Mouse (Mus musculus): ENCODE results near the gene Bmp8a. TPM values are rescaled to one million over a fixed set of nuclear protein-coding genes. Genes with fewer than 3 reads are reported as not detected.
A peak's percentile ranks its signal among the peaks of the same experiment; 100 is the strongest.

The Bmp8a gene
- total and polyA plus RNA-seq, 2 experiments from 2014 or later, result 0.15 to 0.90 TPM

GRCm38 (mm10) chr4:123374316-123375008, 31.4 kb upstream of the Bmp8a start:
- DNase-seq, result no peak
- Histone ChIP-seq H3K4me1 (ENCODE audit: insufficient read depth) (no peaks in the 10 kb centered on the region), H3K27ac (ENCODE audit: low read depth, low read length) (no peak overlapping the region), H3K27me3 (ENCODE audit: insufficient read depth, low read length) (no peaks in the 10 kb centered on the region), H3K36me3 (ENCODE audit: insufficient read depth) (peaks cover 88% of the 10 kb centered on the region), H3K9ac (no peak overlapping the region), H3K9me3 (ENCODE audit: low read length) (no peaks in the 10 kb centered on the region), H3K4me2 (ENCODE audit: low read depth) (no peak overlapping the region), H3K4me3 (ENCODE audit: low read depth, low read length) (no peak overlapping the region)
- no peak for TF ChIP-seq CTCF (IDR thresholded peaks at IDR 0.05; ENCODE audit: low read depth)
- WGBS, result 94% methylated on average over 12 of the region's 12 CpGs
- no peak for ATAC-seq

DNA sequence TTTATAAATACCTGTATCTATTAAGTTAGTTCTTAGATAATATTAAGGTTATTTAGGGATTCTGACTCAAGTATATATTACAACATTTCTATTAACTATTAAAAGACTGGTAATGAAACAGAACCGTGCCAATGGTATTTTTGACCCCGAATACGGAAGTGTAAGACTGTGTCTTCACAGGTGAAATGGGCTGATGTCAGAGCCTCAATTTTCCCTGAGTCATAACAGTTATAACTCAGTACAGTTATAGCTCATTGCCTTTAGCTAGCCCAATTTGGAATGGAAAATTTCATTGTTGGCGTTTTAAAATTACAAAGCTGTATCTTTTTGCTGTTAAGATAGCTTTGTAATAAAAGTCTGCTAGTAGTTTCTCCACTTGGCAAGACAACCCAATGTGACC, 20.5 kb upstream of the Bmp8a start:
- Histone ChIP-seq H3K36me3 (ENCODE audit: insufficient read depth) (peaks cover 88% of the 10 kb centered on the region), H3K27ac (ENCODE audit: low read depth, low read length) (no peak overlapping the region), H3K27me3 (ENCODE audit: insufficient read depth, low read length) (no peaks in the 10 kb centered on the region), H3K4me2 (ENCODE audit: low read depth) (no peak overlapping the region), H3K9ac (no peak overlapping the region), H3K9me3 (ENCODE audit: low read length) (no peaks in the 10 kb centered on the region), H3K4me3 (ENCODE audit: low read depth, low read length) (no peak overlapping the region), H3K4me1 (ENCODE audit: insufficient read depth) (no peaks in the 10 kb centered on the region)
- no peak for TF ChIP-seq CTCF (IDR thresholded peaks at IDR 0.05; ENCODE audit: low read depth)
- 95% methylated on average over 4 of the region's 4 CpGs for WGBS
- ATAC-seq (no peak), DNase-seq (no peak)

DNA sequence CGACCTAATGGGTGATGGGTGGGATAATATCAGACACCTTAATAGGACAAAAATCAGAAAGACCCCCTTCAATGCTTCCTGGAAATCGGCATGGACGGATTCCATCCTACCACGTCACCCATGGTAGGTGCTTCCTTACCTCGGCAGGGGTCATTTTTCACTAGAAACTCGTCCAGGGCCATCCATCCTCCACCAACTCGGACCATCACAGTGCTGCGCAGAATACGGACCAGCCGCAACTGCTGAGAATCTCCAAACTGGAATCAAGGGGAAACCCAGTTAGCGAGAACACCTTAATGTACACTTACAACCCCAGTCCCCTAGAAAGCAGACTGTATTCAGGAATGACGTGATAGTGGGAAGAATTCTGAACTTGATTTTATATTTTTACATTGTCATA, 17.7 kb upstream of the Bmp8a start:
- H3K27ac ChIP-seq (ENCODE audit: low read depth, low read length), result no peak overlapping the region
- H3K4me3 ChIP-seq (ENCODE audit: low read depth, low read length), result no peak overlapping the region
- TF ChIP-seq CTCF (IDR thresholded peaks at IDR 0.05; ENCODE audit: low read depth), result no peak
- H3K9me3 ChIP-seq (ENCODE audit: low read length), result no peaks in the 10 kb centered on the region
- no peaks in the 10 kb centered on the region for H3K4me1 ChIP-seq (ENCODE audit: insufficient read depth)
- no peak overlapping the region for H3K9ac ChIP-seq
- 94% methylated on average over 12 of the region's 12 CpGs for WGBS
- H3K27me3 ChIP-seq (ENCODE audit: insufficient read depth, low read length), result no peaks in the 10 kb centered on the region
- H3K4me2 ChIP-seq (ENCODE audit: low read depth), result no peak overlapping the region
- peaks cover 81% of the 10 kb centered on the region for H3K36me3 ChIP-seq (ENCODE audit: insufficient read depth)
- DNase-seq, result no peak
- no peak for ATAC-seq

DNA sequence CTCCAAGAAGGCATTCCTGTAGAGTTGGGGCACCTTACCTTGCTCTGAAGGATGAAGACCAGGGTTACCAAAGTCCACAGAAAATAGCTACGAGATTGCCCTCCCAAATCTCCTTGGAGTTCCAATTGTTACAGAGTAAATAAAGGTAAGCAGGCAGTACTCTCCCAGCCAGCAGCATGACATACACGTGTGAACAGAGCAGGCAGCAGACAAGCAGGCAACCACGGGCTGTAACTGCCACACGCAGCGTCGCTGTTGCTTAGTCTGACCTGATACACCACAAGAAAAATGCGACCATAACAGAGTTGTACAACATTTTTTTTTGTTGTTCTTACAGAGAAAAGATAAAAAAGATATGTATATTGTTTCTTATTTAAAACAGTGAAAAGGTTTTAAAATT, 15.6 kb upstream of the Bmp8a start:
- Histone ChIP-seq H3K9me3 (ENCODE audit: low read length) (no peaks in the 10 kb centered on the region), H3K36me3 (ENCODE audit: insufficient read depth) (peaks cover 82% of the 10 kb centered on the region), H3K4me1 (ENCODE audit: insufficient read depth) (no peaks in the 10 kb centered on the region), H3K4me3 (ENCODE audit: low read depth, low read length) (no peak overlapping the region), H3K4me2 (ENCODE audit: low read depth) (no peak overlapping the region), H3K9ac (no peak overlapping the region), H3K27me3 (ENCODE audit: insufficient read depth, low read length) (no peaks in the 10 kb centered on the region), H3K27ac (ENCODE audit: low read depth, low read length) (no peak overlapping the region)
- DNase-seq (no peak), ATAC-seq (no peak)
- no peak for TF ChIP-seq CTCF (IDR thresholded peaks at IDR 0.05; ENCODE audit: low read depth)
- WGBS, result 95% methylated on average over 7 of the region's 7 CpGs

- no peak for TF ChIP-seq CTCF (IDR thresholded peaks at IDR 0.05; ENCODE audit: low read depth)
- no peak for ATAC-seq
- Histone ChIP-seq H3K4me1 (ENCODE audit: insufficient read depth) (no peaks in the 10 kb centered on the region), H3K9me3 (ENCODE audit: low read length) (no peaks in the 10 kb centered on the region), H3K27me3 (ENCODE audit: insufficient read depth, low read length) (no peaks in the 10 kb centered on the region), H3K4me2 (ENCODE audit: low read depth) (no peak overlapping the region), H3K36me3 (ENCODE audit: insufficient read depth) (peaks cover 80% of the 10 kb centered on the region), H3K27ac (ENCODE audit: low read depth, low read length) (no peak overlapping the region), H3K9ac (no peak overlapping the region), H3K4me3 (ENCODE audit: low read depth, low read length) (no peak overlapping the region)
- DNase-seq, result no peak
- 91% methylated on average over 8 of the region's 8 CpGs for WGBS
Measured at GRCm38 (mm10) chr4:123355941-123356340, 12.9 kb upstream of the Bmp8a start.

DNA sequence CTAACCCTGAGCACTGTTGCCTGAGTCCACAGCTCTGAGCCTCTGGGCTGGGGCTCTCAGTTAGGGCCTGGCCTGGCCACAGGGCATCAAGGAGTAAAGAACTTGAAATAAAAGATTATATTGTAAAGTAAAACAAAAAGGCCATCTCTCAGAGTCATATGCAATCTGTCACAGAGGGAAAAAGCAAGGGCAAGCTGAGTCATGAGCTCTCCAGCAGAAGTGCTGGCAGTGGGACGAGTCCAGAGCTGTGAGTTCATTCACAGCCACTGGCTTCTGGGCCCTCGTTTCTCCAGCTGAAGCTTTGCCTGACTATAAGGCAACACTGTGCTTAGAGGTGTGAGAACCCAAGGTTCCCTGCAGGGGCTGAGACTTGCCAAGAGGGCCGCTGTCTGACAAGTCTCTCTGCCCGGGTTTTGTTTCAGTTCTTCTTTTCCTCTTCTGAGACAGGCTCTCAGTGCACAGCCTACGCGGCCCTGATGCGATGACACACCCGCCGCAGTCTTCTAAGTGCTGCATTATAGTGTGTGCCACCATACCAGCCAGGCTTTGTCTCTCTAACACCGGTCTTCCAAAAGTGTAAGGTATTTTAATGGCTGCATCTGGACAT, 10.3 kb upstream of the Bmp8a start:
- H3K9me3 ChIP-seq (ENCODE audit: low read length), result no peaks in the 10 kb centered on the region
- 84% methylated on average over 10 of the region's 10 CpGs for WGBS
- H3K9ac ChIP-seq, result no peak overlapping the region
- no peak overlapping the region for H3K27ac ChIP-seq (ENCODE audit: low read depth, low read length)
- TF ChIP-seq CTCF (IDR thresholded peaks at IDR 0.05; ENCODE audit: low read depth), result no peak
- no peaks in the 10 kb centered on the region for H3K4me1 ChIP-seq (ENCODE audit: insufficient read depth)
- H3K4me3 ChIP-seq (ENCODE audit: low read depth, low read length), result no peak overlapping the region
- no peak; the same call in 1 of the 2 replicates for ATAC-seq
- no peak overlapping the region for H3K4me2 ChIP-seq (ENCODE audit: low read depth)
- H3K27me3 ChIP-seq (ENCODE audit: insufficient read depth, low read length), result no peaks in the 10 kb centered on the region
- no peak for DNase-seq
- H3K36me3 ChIP-seq (ENCODE audit: insufficient read depth), result peaks cover 86% of the 10 kb centered on the region

DNA sequence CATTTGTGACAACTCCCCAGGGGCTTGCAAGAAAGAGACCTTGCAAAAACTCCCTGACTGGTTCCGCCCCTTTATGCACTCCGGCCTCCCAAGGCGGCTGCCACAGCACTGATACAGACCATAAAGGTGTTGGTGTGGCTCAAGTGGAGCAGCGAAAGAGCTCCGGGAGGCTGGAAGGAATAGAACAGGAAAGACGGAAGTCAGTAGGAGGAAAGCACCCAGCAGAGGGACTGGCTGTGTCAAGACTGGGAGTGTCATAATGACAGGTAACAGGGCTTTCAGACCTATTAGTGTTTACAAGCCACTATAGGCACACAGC, 378 bp upstream of the Bmp8a start:
- no peak for TF ChIP-seq CTCF (IDR thresholded peaks at IDR 0.05; ENCODE audit: low read depth)
- ATAC-seq, result no peak

More for the DNA sequence above, 378 bp upstream of the Bmp8a start:
- H3K4me2 ChIP-seq (ENCODE audit: low read depth), result peak overlapping the region; percentile 68
- WGBS, result 8% methylated on average over 6 of the region's 6 CpGs
- peaks cover 11% of the 10 kb centered on the region for H3K36me3 ChIP-seq (ENCODE audit: insufficient read depth)
- no peaks in the 10 kb centered on the region for H3K9me3 ChIP-seq (ENCODE audit: low read length)
- H3K27me3 ChIP-seq (ENCODE audit: insufficient read depth, low read length), result peaks cover 33% of the 10 kb centered on the region
- peak overlapping the region; percentile 45 for H3K4me3 ChIP-seq (ENCODE audit: low read depth, low read length)
- H3K9ac ChIP-seq, result no peak overlapping the region
- no peak overlapping the region for H3K27ac ChIP-seq (ENCODE audit: low read depth, low read length)
- no peaks in the 10 kb centered on the region for H3K4me1 ChIP-seq (ENCODE audit: insufficient read depth)
- DNase-seq, result no peak
